Mouse (Mus musculus) thymus, adult 2 months (tissue): ENCODE measurements around the gene Erc1. TPM values are rescaled to one million over a fixed set of nuclear protein-coding genes. Genes with fewer than 3 reads are reported as not detected.
A peak's percentile ranks its signal among the peaks of the same experiment; 100 is the strongest.

Experiments
- DNase-seq: peaks from one replicate; pipeline ENCODE4 v3.0.0; 2021
- H3K27ac ChIP-seq: fragments of 200-500 bp; 2 replicates; pipeline ENCODE4 v1.5.1; 2012; ENCODE audit warnings: low read length, control low read depth; ENCODE audit not compliant: control insufficient read depth, insufficient read depth
- H3K27me3 ChIP-seq: fragments of 200-500 bp; 2 replicates; pipeline ENCODE4 v1.6.1; 2012; ENCODE audit warnings: mild to moderate bottlenecking, low read length, moderate library complexity, mixed read lengths; ENCODE audit not compliant: control insufficient read depth, insufficient read depth
- H3K36me3 ChIP-seq: fragments of 200-500 bp; 2 replicates; pipeline ENCODE4 v1.6.1; 2012; ENCODE audit warnings: mild to moderate bottlenecking, low read length, moderate library complexity; ENCODE audit not compliant: control insufficient read depth, insufficient read depth
- H3K4me1 ChIP-seq: fragments of 200-500 bp; replicated peaks from 2 replicates; pipeline ENCODE4 v1.6.1; 2012; ENCODE audit warnings: low read length; ENCODE audit not compliant: control insufficient read depth, insufficient read depth
- H3K4me3 ChIP-seq: fragments of 200-500 bp; 2 replicates; pipeline ENCODE4 v1.5.1; 2012; ENCODE audit warnings: mild to moderate bottlenecking, low read length, control low read depth, moderate library complexity; ENCODE audit not compliant: control insufficient read depth, insufficient read depth
- CTCF ChIP-seq: fragments of 200-500 bp; IDR thresholded peaks from 2 replicates; pipeline ENCODE4 v1.5.1; 2012; ENCODE audit warnings: mild to moderate bottlenecking, control low read depth, low read length, moderate library complexity, borderline replicate concordance; ENCODE audit not compliant: control insufficient read depth, poor library complexity, insufficient read depth; ENCODE audit errors: extremely low read depth
- POLR2A ChIP-seq: fragments of 200-500 bp; IDR thresholded peaks from 2 replicates; pipeline ENCODE4 v1.6.1; 2012; ENCODE audit warnings: mild to moderate bottlenecking, low read length, control low read depth, moderate library complexity; ENCODE audit not compliant: control insufficient read depth, poor library complexity, insufficient read depth; ENCODE audit errors: extremely low read depth
- WGBS: fragments of 180-500 bp; shearing (Covaris S2); methylation state at CpG from one replicate; pipeline ENCODE4 v1.1.7; 2018; 5-methylcytosine and 5-hydroxymethylcytosine counted together
- polyA plus RNA-seq: library from polyadenylated mRNA; depleted of rRNA; stranded (reverse); fragments of >200 nt; gene quantifications from 2 replicates; pipeline ENCODE4 v1.2.3, GENCODE M21; 2012

Gene Erc1
- polyA plus RNA-seq, 1 experiment: 8.5 TPM

DNA sequence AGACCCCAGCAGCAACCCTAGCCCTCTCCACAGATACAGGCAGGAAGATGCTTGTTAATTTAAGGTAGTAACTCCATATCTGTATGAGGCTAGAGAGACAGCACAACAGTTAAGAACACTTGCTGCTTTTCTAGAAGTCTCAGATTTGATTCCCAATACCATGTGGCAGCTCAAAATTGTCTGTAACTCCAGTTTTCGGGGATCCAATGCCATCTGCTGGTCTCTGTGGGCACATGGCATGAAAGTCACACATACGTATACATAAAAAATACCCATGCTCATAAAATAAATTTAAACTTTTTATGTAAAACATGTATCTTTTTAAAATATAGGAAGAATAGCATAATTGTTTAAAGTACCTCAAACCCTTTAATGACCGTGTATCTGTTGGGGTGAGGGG is 83.6 kb downstream of the Erc1 start:
- no peak overlapping the region for H3K27ac ChIP-seq
- no peaks in the 10 kb centered on the region for H3K27me3 ChIP-seq
- no peaks in the 10 kb centered on the region; the same call in 1 of the 2 replicates for H3K4me1 ChIP-seq
- no peaks in the 10 kb centered on the region for H3K36me3 ChIP-seq
- TF ChIP-seq POLR2A (no peak), CTCF (no peak)
- no peak for DNase-seq
- H3K4me3 ChIP-seq: no peak overlapping the region
- WGBS: 95% methylated on average over 3 of the region's 3 CpGs

- no peak for DNase-seq
- TF ChIP-seq CTCF: no peak
- no peak for TF ChIP-seq POLR2A
- Histone ChIP-seq H3K36me3 (no peaks in the 10 kb centered on the region), H3K27ac (no peak overlapping the region), H3K27me3 (no peaks in the 10 kb centered on the region), H3K4me3 (no peak overlapping the region), H3K4me1 (peaks cover 2% of the 10 kb centered on the region; the same call in 1 of the 2 replicates)
- WGBS: 93% methylated on average over 3 of the region's 3 CpGs
Observed at GRCm38 (mm10) chr6:119759866-119760265, 88.1 kb downstream of the Erc1 start.

DNA sequence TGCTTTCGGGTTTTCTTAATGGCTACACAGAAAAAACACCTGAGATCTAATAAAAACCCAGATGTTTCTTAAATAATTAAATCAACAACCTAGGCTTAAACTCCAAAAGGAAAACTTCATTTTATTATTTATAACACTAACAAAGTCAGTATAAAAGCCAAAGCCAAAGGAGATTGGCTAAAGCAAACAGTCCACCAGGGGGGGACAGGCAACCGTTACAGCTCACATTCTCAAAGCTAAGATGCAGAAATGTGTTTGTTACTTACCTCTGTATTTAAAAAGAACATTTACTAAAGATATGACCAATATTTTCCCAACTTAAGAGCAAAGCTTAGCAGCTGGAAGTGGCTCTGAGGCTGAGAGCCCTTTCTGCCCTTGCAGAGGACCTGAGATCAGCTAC is 89.5 kb downstream of the Erc1 start:
- no peak overlapping the region for H3K4me3 ChIP-seq
- DNase-seq: no peak
- H3K36me3 ChIP-seq: no peaks in the 10 kb centered on the region
- TF ChIP-seq CTCF: no peak
- TF ChIP-seq POLR2A: no peak
- WGBS: 94% methylated on average over 2 of the region's 2 CpGs
- H3K4me1 ChIP-seq: peaks cover 2% of the 10 kb centered on the region; the same call in 1 of the 2 replicates
- H3K27me3 ChIP-seq: no peaks in the 10 kb centered on the region
- H3K27ac ChIP-seq: no peak overlapping the region

DNA sequence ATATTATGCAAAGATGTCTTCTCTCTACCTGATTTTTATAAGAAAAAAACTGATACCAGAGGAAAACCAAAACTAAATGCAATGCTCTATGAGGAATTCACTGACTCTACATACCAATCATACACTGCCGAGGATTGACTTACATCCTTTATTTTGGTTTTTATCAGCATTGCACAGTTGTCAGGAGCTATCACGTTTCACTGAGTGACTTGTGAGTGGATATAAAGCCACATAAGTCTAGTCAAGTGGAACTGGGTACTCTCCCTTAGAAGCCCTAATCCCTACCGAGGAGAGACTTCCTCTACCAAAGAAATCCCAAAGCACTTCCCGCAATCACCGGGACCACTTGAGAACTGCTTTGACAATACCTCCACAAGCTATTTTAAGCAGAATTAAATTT is 90.2 kb downstream of the Erc1 start:
- Histone ChIP-seq H3K27me3 (no peaks in the 10 kb centered on the region), H3K27ac (no peak overlapping the region), H3K36me3 (no peaks in the 10 kb centered on the region), H3K4me1 (peaks cover 2% of the 10 kb centered on the region; the same call in 1 of the 2 replicates), H3K4me3 (no peak overlapping the region)
- WGBS: 90% methylated on average over 5 of the region's 5 CpGs
- DNase-seq: no peak
- no peak for TF ChIP-seq POLR2A
- TF ChIP-seq CTCF: no peak

DNA sequence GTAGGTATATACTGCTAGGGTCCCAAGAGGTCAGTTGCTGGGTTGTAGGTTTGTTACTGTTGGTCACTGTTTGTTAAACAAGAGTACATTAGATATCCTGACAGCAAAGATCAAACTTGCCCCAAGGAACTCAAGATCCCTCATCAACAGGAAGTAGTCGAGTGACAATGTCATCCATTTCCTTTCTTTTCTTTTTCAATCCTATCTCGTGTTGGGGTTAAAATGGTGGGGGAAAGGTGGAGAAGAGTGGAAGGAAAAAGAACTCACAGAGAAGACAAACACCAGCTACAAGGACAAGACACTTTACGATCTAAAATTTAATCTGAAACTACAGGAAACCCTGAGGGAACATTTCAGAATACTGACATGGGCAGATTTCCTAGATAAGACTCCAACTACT is 92.1 kb downstream of the Erc1 start:
- TF ChIP-seq POLR2A (no peak), CTCF (no peak)

DNA sequence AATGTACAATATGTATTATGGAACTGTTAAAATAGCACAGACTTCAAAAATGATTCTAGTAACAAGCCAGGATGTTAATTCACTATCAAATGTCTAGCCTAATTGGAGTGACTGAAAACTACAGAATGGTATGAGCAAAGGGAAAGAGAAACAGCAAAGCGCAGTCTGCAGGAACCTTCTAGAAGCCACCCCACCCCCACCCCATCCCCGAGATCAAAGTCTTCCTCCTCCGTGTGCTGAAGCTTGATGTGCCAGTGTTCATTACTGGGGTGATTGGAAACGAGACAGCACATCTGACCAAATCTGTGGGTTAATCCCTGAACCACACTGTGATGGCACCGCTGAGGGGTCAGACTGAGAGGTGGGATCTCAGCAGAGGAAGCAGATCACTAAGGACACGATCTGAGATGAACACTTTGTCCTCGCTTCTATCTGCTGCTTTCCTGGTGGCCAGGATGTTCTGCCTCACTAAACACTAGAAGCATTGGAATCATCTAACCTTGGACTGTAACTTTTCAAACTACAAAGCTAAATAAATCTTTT is 98.8 kb downstream of the Erc1 start:
- Histone ChIP-seq H3K4me3 (no peak overlapping the region), H3K36me3 (no peaks in the 10 kb centered on the region), H3K4me1 (peaks cover 6% of the 10 kb centered on the region), H3K27me3 (no peaks in the 10 kb centered on the region), H3K27ac (peak overlapping the region; percentile 6; the same call in 1 of the 2 replicates)
- TF ChIP-seq CTCF (no peak), POLR2A (no peak)
- DNase-seq: peak; percentile 21
- 46% methylated on average over 7 of the region's 7 CpGs for WGBS

More for the DNA sequence above, 92.1 kb downstream of the Erc1 start:
- Histone ChIP-seq H3K27me3 (no peaks in the 10 kb centered on the region), H3K4me3 (no peak overlapping the region), H3K36me3 (no peaks in the 10 kb centered on the region), H3K27ac (peak overlapping the region; percentile 80; the same call in 1 of the 2 replicates), H3K4me1 (peaks cover 6% of the 10 kb centered on the region; the same call in 1 of the 2 replicates)
- DNase-seq: no peak
- WGBS: 13% methylated on average over 3 of the region's 3 CpGs

DNA sequence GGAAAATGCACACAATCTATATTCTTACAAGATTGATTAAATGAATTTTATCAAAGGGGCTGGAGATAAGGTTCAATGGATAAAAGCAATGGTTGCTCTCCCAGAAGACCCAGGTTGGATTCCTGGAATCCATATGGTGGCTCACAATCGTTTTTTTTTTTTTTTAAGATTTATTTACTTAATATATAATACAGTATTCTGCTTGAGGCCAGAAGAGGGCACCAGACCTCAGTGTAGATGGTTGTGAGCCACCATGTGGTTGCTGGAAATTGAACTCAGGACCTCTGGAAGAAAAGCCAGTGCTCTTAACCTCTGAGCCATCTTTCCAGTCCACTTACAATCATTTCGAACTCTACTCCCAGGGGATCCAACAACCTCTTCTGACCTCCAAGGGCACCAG is 106.1 kb downstream of the Erc1 start:
- DNase-seq: no peak
- TF ChIP-seq CTCF (no peak), POLR2A (no peak)
- H3K36me3 ChIP-seq: no peaks in the 10 kb centered on the region
- H3K27me3 ChIP-seq: no peaks in the 10 kb centered on the region
- H3K4me3 ChIP-seq: no peak overlapping the region
- no peak overlapping the region for H3K27ac ChIP-seq
- H3K4me1 ChIP-seq: peaks cover 12% of the 10 kb centered on the region
- WGBS: 85% methylated on average over 2 of the region's 2 CpGs

GRCm38 (mm10) chr6:119740541-119740940 is 107.4 kb downstream of the Erc1 start:
- no peaks in the 10 kb centered on the region for H3K27me3 ChIP-seq
- no peak for DNase-seq
- H3K27ac ChIP-seq: no peak overlapping the region
- no peaks in the 10 kb centered on the region for H3K36me3 ChIP-seq
- no peak for TF ChIP-seq POLR2A
- no peak for TF ChIP-seq CTCF
- H3K4me3 ChIP-seq: no peak overlapping the region
- WGBS: 79% methylated on average over 3 of the region's 3 CpGs
- peaks cover 17% of the 10 kb centered on the region for H3K4me1 ChIP-seq
